Mouse (Mus musculus) kidney, postnatal 0 days (tissue): ENCODE data around the gene Cilp2. TPM values are rescaled to one million over a fixed set of nuclear protein-coding genes. Genes with fewer than 3 reads are reported as not detected.

Experiments
- ATAC-seq: fragments of 200-750 bp; cut with Nextera tagmentation; replicated peaks from 2 replicates; pipeline ENCODE4 v1.8.0; 2017; ENCODE audit warnings: low read depth, moderate number of reproducible peaks, moderate TSS enrichment, moderate library complexity; ENCODE audit not compliant: low FRiP score
- DNase-seq: peaks from one replicate; pipeline ENCODE4 v3.0.0-alpha.2; 2016; ENCODE audit warnings: low spot score
- H3K27ac ChIP-seq: fragments of 300-500 bp; sonication (generic); 2 replicates; pipeline ENCODE4 v1.5.1; 2014; ENCODE audit warnings: mild to moderate bottlenecking
- H3K27me3 ChIP-seq: fragments of 300-500 bp; sonication (generic); 2 replicates; pipeline ENCODE4 v1.6.1; 2014; ENCODE audit warnings: low read length, mixed read lengths; ENCODE audit not compliant: insufficient read depth
- H3K36me3 ChIP-seq: fragments of 300-500 bp; sonication (generic); 2 replicates; pipeline ENCODE4 v1.6.1; 2014; ENCODE audit warnings: low read length, mixed read lengths; ENCODE audit not compliant: insufficient read depth
- H3K4me1 ChIP-seq: fragments of 300-500 bp; sonication (generic); replicated peaks from 2 replicates; pipeline ENCODE4 v1.6.1; 2014; ENCODE audit warnings: antibody characterized with exemption, low read length, mixed read lengths; ENCODE audit not compliant: insufficient read depth
- H3K4me2 ChIP-seq: fragments of 300-500 bp; sonication (generic); 2 replicates; pipeline ENCODE4 v1.6.1; 2014; ENCODE audit warnings: mild to moderate bottlenecking, low read length, moderate library complexity, mixed read lengths
- H3K4me3 ChIP-seq: fragments of 300-500 bp; sonication (generic); replicated peaks from 2 replicates; pipeline ENCODE4 v1.5.1; 2014; ENCODE audit warnings: low read depth, low read length
- H3K9ac ChIP-seq: fragments of 300-500 bp; sonication (generic); 2 replicates; pipeline ENCODE4 v1.6.1; 2014; ENCODE audit warnings: low read depth, low read length
- H3K9me3 ChIP-seq: fragments of 300-500 bp; sonication (generic); replicated peaks from 2 replicates; pipeline ENCODE4 v1.6.1; 2016; ENCODE audit warnings: low read length, inconsistent platforms, mixed read lengths
- CTCF ChIP-seq: IDR thresholded peaks from 2 replicates; pipeline ENCODE4 v1.5.1; 2016; ENCODE audit warnings: antibody characterized with exemption, low read depth, mild to moderate bottlenecking, moderate library complexity
- WGBS: fragments of 180-500 bp; shearing (Covaris S2); extraction: QIAGEN DNeasy Blood & Tissue Kit; methylation state at CpG from one replicate; pipeline ENCODE4 v1.1.7; 2014; 5-methylcytosine and 5-hydroxymethylcytosine counted together
- polyA plus RNA-seq: library from polyadenylated mRNA; unstranded; fragments of >200 nt; fragmentation: Nextera tagmentation; extraction: Ambion mirVana; gene quantifications from 2 replicates; pipeline ENCODE4 v1.2.1, GENCODE M21; 2015

The Cilp2 gene
- polyA plus RNA-seq, 1 experiment from 2014 or later, result 0.75 TPM

- 93% methylated on average over 10 of the region's 10 CpGs for WGBS
- Histone ChIP-seq H3K27me3 (no peaks in the 10 kb centered on the region), H3K9ac (no peak overlapping the region), H3K4me2 (no peak overlapping the region), H3K4me1 (no peaks in the 10 kb centered on the region), H3K9me3 (no peaks in the 10 kb centered on the region), H3K36me3 (no peaks in the 10 kb centered on the region), H3K27ac (no peak overlapping the region), H3K4me3 (no peak overlapping the region)
- DNase-seq (no peak), ATAC-seq (no peak)
- no peak for TF ChIP-seq CTCF
Observed at GRCm38 (mm10) chr8:69853869-69854268, 33.6 kb downstream of the Cilp2 start.

- H3K27ac ChIP-seq, result no peak overlapping the region
- H3K4me1 ChIP-seq, result no peaks in the 10 kb centered on the region
- WGBS, result 73% methylated on average over 7 of the region's 7 CpGs
- DNase-seq, result no peak
- TF ChIP-seq CTCF, result no peak
- H3K27me3 ChIP-seq, result no peaks in the 10 kb centered on the region
- no peak overlapping the region for H3K4me3 ChIP-seq
- H3K9me3 ChIP-seq, result no peaks in the 10 kb centered on the region
- H3K36me3 ChIP-seq, result no peaks in the 10 kb centered on the region
- ATAC-seq, result no peak
- H3K9ac ChIP-seq, result no peak overlapping the region
- no peak overlapping the region for H3K4me2 ChIP-seq
Observed at GRCm38 (mm10) chr8:69850926-69851506, 36.5 kb downstream of the Cilp2 start.

- Histone ChIP-seq H3K4me1 (no peaks in the 10 kb centered on the region), H3K4me2 (no peak overlapping the region), H3K4me3 (no peak overlapping the region), H3K27me3 (no peaks in the 10 kb centered on the region), H3K9me3 (no peaks in the 10 kb centered on the region), H3K9ac (no peak overlapping the region), H3K36me3 (no peaks in the 10 kb centered on the region), H3K27ac (no peak overlapping the region)
- ATAC-seq (no peak), DNase-seq (no peak)
- peak; percentile 56 for TF ChIP-seq CTCF
- WGBS, result 51% methylated on average over 3 of the region's 3 CpGs
Observed at GRCm38 (mm10) chr8:69849899-69850298, 37.6 kb downstream of the Cilp2 start.

- ATAC-seq, result peak; percentile 43; the same call in 1 of the 2 replicates
- H3K36me3 ChIP-seq, result no peaks in the 10 kb centered on the region
- no peak overlapping the region for H3K4me3 ChIP-seq
- no peak overlapping the region for H3K9ac ChIP-seq
- H3K27ac ChIP-seq, result no peak overlapping the region
- TF ChIP-seq CTCF, result no peak
- 73% methylated on average over 8 of the region's 8 CpGs for WGBS
- no peaks in the 10 kb centered on the region for H3K4me1 ChIP-seq
- no peaks in the 10 kb centered on the region for H3K27me3 ChIP-seq
- no peak overlapping the region for H3K4me2 ChIP-seq
- no peaks in the 10 kb centered on the region for H3K9me3 ChIP-seq
- DNase-seq, result no peak
Observed at GRCm38 (mm10) chr8:69848951-69849350, 38.5 kb downstream of the Cilp2 start.

- no peaks in the 10 kb centered on the region for H3K9me3 ChIP-seq
- DNase-seq (no peak), ATAC-seq (no peak)
- TF ChIP-seq CTCF, result no peak
- no peak overlapping the region for H3K4me2 ChIP-seq
- no peak overlapping the region for H3K27ac ChIP-seq
- no peaks in the 10 kb centered on the region for H3K27me3 ChIP-seq
- H3K4me1 ChIP-seq, result no peaks in the 10 kb centered on the region
- H3K36me3 ChIP-seq, result no peaks in the 10 kb centered on the region
- H3K9ac ChIP-seq, result no peak overlapping the region
- H3K4me3 ChIP-seq, result no peak overlapping the region
- WGBS, result 73% methylated on average over 3 of the region's 3 CpGs
Observed at GRCm38 (mm10) chr8:69847167-69848065, 40.1 kb downstream of the Cilp2 start.

GRCm38 (mm10) chr8:69837057-69837682 is 50.3 kb downstream of the Cilp2 start:
- Histone ChIP-seq H3K4me1 (peaks cover 5% of the 10 kb centered on the region; the same call in 1 of the 2 replicates), H3K9ac (no peak overlapping the region), H3K27ac (no peak overlapping the region), H3K27me3 (no peaks in the 10 kb centered on the region), H3K4me2 (no peak overlapping the region), H3K9me3 (no peaks in the 10 kb centered on the region), H3K4me3 (no peak overlapping the region), H3K36me3 (no peaks in the 10 kb centered on the region)
- TF ChIP-seq CTCF, result no peak
- peak; percentile 34; the same call in 1 of the 2 replicates for ATAC-seq
- 66% methylated on average over 8 of the region's 8 CpGs for WGBS
- DNase-seq, result no peak
